Mouse (Mus musculus) midbrain, embryonic 16.5 days (tissue): ENCODE measurements around the gene Yjefn3. TPM values are rescaled to one million over a fixed set of nuclear protein-coding genes. Genes with fewer than 3 reads are reported as not detected.

Experiments
- ATAC-seq: fragments of 200-750 bp; cut with Nextera tagmentation; 2 replicates; pipeline ENCODE4 v1.8.0; 2017; ENCODE audit warnings: moderate TSS enrichment
- H3K27ac ChIP-seq: fragments of 300-500 bp; sonication (generic); 2 replicates; pipeline ENCODE4 v1.5.1; 2014; ENCODE audit warnings: mild to moderate bottlenecking, low read length, mixed read lengths
- H3K27me3 ChIP-seq: fragments of 300-500 bp; sonication (generic); 2 replicates; pipeline ENCODE4 v1.6.1; 2014; ENCODE audit warnings: low read depth, low read length, mixed read lengths; ENCODE audit not compliant: control insufficient read depth, insufficient read depth
- H3K36me3 ChIP-seq: fragments of 300-500 bp; sonication (generic); 2 replicates; pipeline ENCODE4 v1.6.1; 2014; ENCODE audit warnings: mild to moderate bottlenecking, low read length, moderate library complexity, mixed read lengths; ENCODE audit not compliant: control insufficient read depth, insufficient read depth
- H3K4me1 ChIP-seq: fragments of 300-500 bp; sonication (generic); 2 replicates; pipeline ENCODE4 v1.6.1; 2014; ENCODE audit warnings: mild to moderate bottlenecking, low read length, mixed read lengths; ENCODE audit not compliant: control insufficient read depth, insufficient read depth
- H3K4me2 ChIP-seq: fragments of 300-500 bp; sonication (generic); 2 replicates; pipeline ENCODE4 v1.6.1; 2014; ENCODE audit warnings: mild to moderate bottlenecking, low read length, mixed read lengths
- H3K4me3 ChIP-seq: fragments of 300-500 bp; sonication (generic); 2 replicates; pipeline ENCODE4 v1.5.1; 2014; ENCODE audit warnings: low read depth, mild to moderate bottlenecking, low read length, moderate library complexity, mixed read lengths
- H3K9ac ChIP-seq: fragments of 300-500 bp; sonication (generic); 2 replicates; pipeline ENCODE4 v1.6.1; 2014; ENCODE audit warnings: low read depth, low read length, mixed read lengths
- H3K9me3 ChIP-seq: fragments of 300-500 bp; sonication (generic); replicated peaks from 2 replicates; pipeline ENCODE4 v1.6.1; 2014; ENCODE audit warnings: mild to moderate bottlenecking, low read length, mixed read lengths; ENCODE audit not compliant: control insufficient read depth, poor library complexity, severe bottlenecking
- WGBS: fragments of 180-500 bp; shearing (Covaris S2); extraction: QIAGEN DNeasy Blood & Tissue Kit; methylation state at CpG from one replicate; pipeline ENCODE4 v1.1.7; 2014; 5-methylcytosine and 5-hydroxymethylcytosine counted together
- polyA plus RNA-seq: library from polyadenylated mRNA; unstranded; fragments of >200 nt; fragmentation: Nextera tagmentation; extraction: Ambion mirVana; gene quantifications from 2 replicates; pipeline ENCODE4 v1.2.1, GENCODE M21; 2015

Yjefn3 gene
- polyA plus RNA-seq, 1 experiment from 2014 or later: 12.0 TPM

DNA sequence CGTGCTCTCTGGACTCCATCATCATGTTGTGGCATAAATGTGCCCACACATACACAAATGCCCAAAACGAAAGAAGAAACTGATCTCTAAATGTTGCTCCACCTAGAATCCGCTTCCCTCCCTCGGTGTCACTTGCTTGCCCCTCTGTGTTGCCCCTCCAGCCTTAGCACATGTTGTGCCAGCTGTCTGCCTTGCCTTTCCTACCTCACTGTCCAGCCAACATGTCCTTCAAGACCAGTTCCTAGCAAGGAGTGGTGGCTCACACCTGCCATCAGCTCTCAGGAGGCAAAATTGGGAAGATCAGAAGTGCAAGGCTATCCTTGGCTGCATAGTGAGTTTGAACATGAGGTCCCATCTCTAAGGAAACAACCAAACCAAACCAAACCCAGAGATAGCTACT is 25.1 kb downstream of the Yjefn3 start:
- WGBS: 85% methylated on average over 4 of the region's 4 CpGs
- H3K9ac ChIP-seq: no peak overlapping the region
- no peak for ATAC-seq
- H3K9me3 ChIP-seq: no peaks in the 10 kb centered on the region
- peaks cover 7% of the 10 kb centered on the region; the same call in 1 of the 2 replicates for H3K4me1 ChIP-seq
- no peaks in the 10 kb centered on the region for H3K36me3 ChIP-seq
- H3K4me3 ChIP-seq: no peak overlapping the region
- no peak overlapping the region for H3K27ac ChIP-seq
- H3K27me3 ChIP-seq: peaks cover 33% of the 10 kb centered on the region
- no peak overlapping the region for H3K4me2 ChIP-seq

DNA sequence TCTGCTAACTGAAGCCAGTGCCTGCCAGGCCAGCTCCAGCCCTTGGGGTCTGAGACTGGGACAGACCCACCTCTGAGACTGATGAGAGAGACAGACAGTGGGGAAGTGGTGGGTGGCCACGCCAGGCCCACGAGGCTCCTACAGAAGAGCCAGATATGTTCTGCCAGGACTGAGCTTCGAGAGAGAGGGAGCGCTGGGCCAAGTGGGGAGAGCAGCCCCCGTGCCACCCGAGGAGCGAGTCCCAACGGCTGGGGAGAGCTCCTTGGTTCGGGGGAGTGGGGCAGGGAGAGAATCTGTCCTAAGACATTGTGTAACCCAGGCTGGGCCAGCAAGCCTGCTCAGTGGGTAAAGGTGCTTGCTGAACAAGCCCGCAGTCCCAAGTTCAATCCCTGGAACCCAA is 25.5 kb downstream of the Yjefn3 start:
- ATAC-seq: no peak
- peaks cover 7% of the 10 kb centered on the region; the same call in 1 of the 2 replicates for H3K4me1 ChIP-seq
- H3K4me2 ChIP-seq: no peak overlapping the region
- H3K27ac ChIP-seq: no peak overlapping the region
- H3K4me3 ChIP-seq: no peak overlapping the region
- peaks cover 28% of the 10 kb centered on the region for H3K27me3 ChIP-seq
- H3K36me3 ChIP-seq: no peaks in the 10 kb centered on the region
- H3K9me3 ChIP-seq: no peaks in the 10 kb centered on the region
- WGBS: 82% methylated on average over 10 of the region's 10 CpGs
- H3K9ac ChIP-seq: no peak overlapping the region

DNA sequence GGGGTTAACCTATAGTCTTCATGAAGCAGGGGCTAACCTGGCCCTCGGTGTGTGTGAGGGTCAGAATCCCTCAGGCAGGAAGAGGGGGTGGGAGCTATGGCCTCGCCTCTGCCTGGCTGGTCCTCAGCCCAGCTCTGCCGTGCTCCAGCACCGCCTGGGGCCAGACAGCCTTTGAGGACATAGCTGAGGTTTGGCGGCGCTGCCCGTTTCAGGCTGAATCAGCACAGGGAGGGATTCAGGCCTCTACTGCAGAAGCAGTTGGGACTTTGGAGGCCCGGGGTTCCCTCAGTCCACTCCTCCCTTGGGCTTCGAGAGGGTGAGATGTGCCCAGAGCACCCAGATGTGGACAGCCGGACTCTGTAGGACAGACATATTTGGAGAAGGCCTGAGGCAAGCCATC is 26.4 kb downstream of the Yjefn3 start:
- no peaks in the 10 kb centered on the region for H3K9me3 ChIP-seq

DNA sequence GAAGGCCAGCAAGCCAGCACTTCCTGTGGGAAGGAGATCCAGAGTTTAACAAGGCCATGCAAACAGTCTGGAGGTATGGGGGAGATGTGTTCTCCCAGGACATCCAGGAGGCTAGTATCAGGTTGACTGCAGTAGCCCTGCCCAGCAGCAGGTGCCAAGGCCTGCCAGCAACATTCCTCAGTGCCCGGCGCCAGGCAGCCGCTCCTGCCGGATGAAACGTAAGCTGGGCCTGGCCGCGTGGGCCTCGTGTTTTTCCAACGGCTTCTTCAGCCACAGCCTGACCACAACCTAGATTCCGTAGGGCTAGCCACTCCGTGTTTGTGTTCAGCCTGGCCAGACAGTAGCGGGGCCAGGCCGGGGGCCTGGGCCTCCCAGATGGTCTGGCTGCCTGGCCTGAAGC is 27.9 kb downstream of the Yjefn3 start:
- H3K9me3 ChIP-seq: no peaks in the 10 kb centered on the region
- H3K4me1 ChIP-seq: no peaks in the 10 kb centered on the region; the same call in 1 of the 2 replicates
- H3K27ac ChIP-seq: no peak overlapping the region
- H3K4me3 ChIP-seq: no peak overlapping the region
- peaks cover 5% of the 10 kb centered on the region for H3K27me3 ChIP-seq
- H3K9ac ChIP-seq: no peak overlapping the region
- H3K36me3 ChIP-seq: no peaks in the 10 kb centered on the region
- no peak overlapping the region for H3K4me2 ChIP-seq
- whole genome bisulfite sequencing: 85% methylated on average over 13 of the region's 13 CpGs
- no peak for ATAC-seq

More for the DNA sequence above, 26.4 kb downstream of the Yjefn3 start:
- H3K27me3 ChIP-seq: peaks cover 20% of the 10 kb centered on the region
- no peak for ATAC-seq
- H3K4me1 ChIP-seq: peaks cover 5% of the 10 kb centered on the region; the same call in 1 of the 2 replicates
- WGBS: 51% methylated on average over 10 of the region's 10 CpGs
- no peak overlapping the region for H3K27ac ChIP-seq
- H3K4me3 ChIP-seq: no peak overlapping the region
- no peaks in the 10 kb centered on the region for H3K36me3 ChIP-seq
- no peak overlapping the region for H3K9ac ChIP-seq
- no peak overlapping the region for H3K4me2 ChIP-seq

DNA sequence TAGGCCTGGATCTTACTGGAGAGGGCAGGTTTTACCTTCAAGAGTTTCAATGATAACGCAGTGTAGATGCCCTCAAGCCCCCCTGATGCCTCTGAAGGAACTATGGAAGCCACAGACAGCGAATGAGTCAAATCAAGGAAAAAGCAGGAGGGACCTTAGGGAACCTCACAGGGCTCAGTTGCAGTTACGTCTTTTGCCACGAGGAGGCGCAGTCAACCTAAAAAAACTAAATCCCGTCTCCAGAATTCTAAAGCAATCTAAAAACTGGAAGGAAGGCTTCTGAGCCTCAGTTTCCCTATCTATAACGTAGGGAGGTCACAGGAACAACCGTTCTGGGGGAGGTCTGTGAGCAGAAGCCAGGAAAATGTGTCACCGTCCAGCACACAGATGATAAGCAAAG is 28.4 kb downstream of the Yjefn3 start:
- Histone ChIP-seq H3K4me3 (no peak overlapping the region), H3K9me3 (no peaks in the 10 kb centered on the region), H3K27ac (no peak overlapping the region), H3K4me1 (no peaks in the 10 kb centered on the region), H3K27me3 (peaks cover 2% of the 10 kb centered on the region), H3K4me2 (no peak overlapping the region), H3K36me3 (no peaks in the 10 kb centered on the region), H3K9ac (no peak overlapping the region)
- 12% methylated on average over 9 of the region's 9 CpGs for WGBS
- no peak for ATAC-seq

DNA sequence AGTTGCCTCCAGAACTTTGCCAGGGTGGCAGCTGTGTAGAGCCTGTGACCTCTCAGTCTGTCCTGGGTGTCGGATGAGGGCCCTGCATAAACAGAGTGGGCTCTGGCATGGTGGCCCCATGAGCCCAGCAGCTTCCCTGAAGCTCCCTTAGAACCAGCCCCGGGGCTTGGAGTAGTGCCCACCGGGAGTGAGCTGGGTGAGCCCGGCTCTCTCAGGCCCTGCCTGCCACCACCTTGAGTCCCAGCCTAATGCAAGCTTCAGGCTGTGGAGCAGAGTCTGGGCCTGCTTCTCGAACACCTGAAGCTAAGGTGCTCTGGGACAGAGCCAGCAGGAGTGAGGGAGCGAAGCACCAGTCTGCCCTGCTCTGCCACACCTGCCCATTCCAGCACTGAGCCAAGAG is 31.6 kb downstream of the Yjefn3 start:
- no peaks in the 10 kb centered on the region for H3K36me3 ChIP-seq
- no peaks in the 10 kb centered on the region for H3K27me3 ChIP-seq
- H3K4me1 ChIP-seq: no peaks in the 10 kb centered on the region
- WGBS: 93% methylated on average over 6 of the region's 6 CpGs
- no peak for ATAC-seq
- H3K4me3 ChIP-seq: no peak overlapping the region
- H3K9me3 ChIP-seq: no peaks in the 10 kb centered on the region
- H3K9ac ChIP-seq: no peak overlapping the region
- H3K4me2 ChIP-seq: no peak overlapping the region
- H3K27ac ChIP-seq: no peak overlapping the region

DNA sequence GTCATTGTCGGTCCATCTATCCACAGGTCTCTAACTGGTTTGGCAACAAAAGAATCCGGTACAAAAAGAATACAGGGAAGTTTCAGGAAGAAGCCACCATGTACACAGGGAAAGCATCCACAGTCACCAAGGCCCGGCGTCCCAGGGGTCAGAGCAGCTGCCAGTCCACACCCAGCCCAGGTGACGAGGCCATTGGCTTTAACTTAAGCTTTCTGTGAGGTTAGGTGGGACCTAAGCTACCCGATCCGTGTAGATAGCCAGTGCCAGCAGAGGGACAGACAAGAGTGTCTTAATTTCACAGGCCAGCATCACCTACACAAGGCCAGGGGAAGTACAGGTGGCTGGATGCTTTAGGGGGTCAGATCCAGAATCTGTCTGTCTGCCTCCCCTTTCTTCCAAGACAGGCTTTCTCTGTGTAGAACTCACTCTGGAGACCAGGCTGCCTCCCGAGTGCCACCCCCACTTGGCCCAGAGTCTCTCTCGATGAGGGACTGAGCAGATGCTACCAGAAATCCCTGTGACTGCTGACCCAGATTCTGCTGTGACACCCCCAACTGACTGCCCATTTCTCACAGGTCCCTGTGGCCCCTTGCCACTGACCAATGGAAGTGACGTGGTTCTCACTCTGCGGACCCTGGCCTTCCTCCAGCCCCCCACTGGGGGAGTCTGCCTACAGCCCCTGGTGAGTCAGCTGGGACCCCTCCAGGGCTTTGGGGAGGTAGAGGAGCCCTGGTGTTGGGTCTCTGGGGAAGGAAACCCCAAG is 32.3 kb downstream of the Yjefn3 start:
- Histone ChIP-seq H3K36me3 (no peaks in the 10 kb centered on the region), H3K4me1 (no peaks in the 10 kb centered on the region), H3K9me3 (no peaks in the 10 kb centered on the region), H3K27ac (no peak overlapping the region), H3K9ac (no peak overlapping the region), H3K27me3 (no peaks in the 10 kb centered on the region), H3K4me2 (no peak overlapping the region), H3K4me3 (no peak overlapping the region)
- WGBS: 86% methylated on average over 11 of the region's 11 CpGs
- ATAC-seq: no peak

DNA sequence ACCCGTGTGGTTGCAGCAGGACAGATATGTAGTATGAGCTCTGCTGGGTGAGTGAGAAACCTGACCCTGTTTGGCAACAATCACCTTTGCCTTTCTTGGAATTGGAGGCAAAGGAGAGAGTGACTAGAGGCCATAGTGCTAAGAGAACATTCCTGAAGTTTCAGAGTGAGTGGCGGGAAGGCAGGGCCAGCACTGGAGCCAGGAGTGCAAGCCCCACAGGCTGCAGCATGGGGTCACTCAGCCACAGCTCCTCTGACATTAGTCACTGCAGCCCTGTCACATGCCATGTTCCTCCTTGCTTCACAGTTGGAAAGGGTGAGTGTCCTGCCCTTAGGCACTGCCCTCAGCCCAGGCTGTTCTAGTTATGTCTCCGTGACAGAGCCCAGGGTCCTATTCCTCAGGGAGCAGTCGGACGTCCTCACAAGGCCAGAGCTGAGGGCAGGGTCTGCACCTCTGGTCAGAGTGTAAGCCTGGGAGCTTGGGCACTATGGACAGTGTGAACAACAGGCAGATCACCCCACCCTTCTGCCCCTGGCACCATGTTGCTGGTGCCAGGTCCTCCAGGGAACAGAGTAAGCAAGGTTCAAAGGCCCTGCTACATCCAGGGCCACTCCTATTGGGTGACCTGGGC is 34.7 kb downstream of the Yjefn3 start:
- WGBS: 87% methylated on average over 5 of the region's 5 CpGs
- Histone ChIP-seq H3K9ac (no peak overlapping the region), H3K4me3 (no peak overlapping the region), H3K27ac (no peak overlapping the region), H3K4me2 (no peak overlapping the region), H3K36me3 (no peaks in the 10 kb centered on the region), H3K27me3 (no peaks in the 10 kb centered on the region), H3K9me3 (no peaks in the 10 kb centered on the region), H3K4me1 (no peaks in the 10 kb centered on the region)
- ATAC-seq: no peak

DNA sequence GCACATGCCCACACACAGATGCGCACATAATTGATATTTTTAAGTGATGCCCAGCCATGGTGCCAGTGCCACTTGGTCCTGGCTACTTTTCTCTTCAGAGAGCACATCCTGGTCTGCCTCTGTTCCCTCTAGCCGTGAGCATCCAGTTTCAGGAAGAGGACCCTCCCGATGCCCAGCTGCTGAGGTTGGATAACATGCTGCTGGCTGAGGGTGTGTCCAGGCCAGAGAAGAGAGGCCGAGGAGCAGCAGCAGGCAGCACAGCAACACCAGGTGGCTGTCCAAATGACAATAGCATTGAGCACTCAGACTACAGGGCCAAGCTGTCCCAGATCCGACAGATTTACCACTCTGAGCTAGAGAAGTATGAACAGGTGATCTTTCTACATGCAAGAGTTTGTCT is 38.3 kb downstream of the Yjefn3 start:
- Histone ChIP-seq H3K36me3 (peaks cover 6% of the 10 kb centered on the region), H3K9ac (no peak overlapping the region), H3K9me3 (no peaks in the 10 kb centered on the region), H3K27me3 (no peaks in the 10 kb centered on the region), H3K27ac (no peak overlapping the region), H3K4me3 (no peak overlapping the region), H3K4me2 (no peak overlapping the region), H3K4me1 (no peaks in the 10 kb centered on the region)
- ATAC-seq: no peak
- 86% methylated on average over 5 of the region's 5 CpGs for WGBS
